Mouse (Mus musculus) megakaryocyte, embryonic 14.5 days (primary cell): Measurements from ENCODE around the gene Lhx2. TPM values are rescaled to one million over a fixed set of nuclear protein-coding genes. Genes with fewer than 3 reads are reported as not detected.

ENCODE experiments used
- H3K27me3 ChIP-seq: replicated peaks from 2 replicates; pipeline ENCODE3; 2012; ENCODE audit warnings: inconsistent platforms
- H3K36me3 ChIP-seq: replicated peaks from 2 replicates; pipeline ENCODE3; 2012; ENCODE audit warnings: low read length, inconsistent platforms, mixed read lengths
- H3K4me1 ChIP-seq: 2 replicates; pipeline ENCODE4 v1.6.1; 2012; ENCODE audit warnings: inconsistent platforms
- H3K4me3 ChIP-seq: replicated peaks from 2 replicates; pipeline ENCODE3; 2012; ENCODE audit warnings: moderate library complexity, mild to moderate bottlenecking, inconsistent platforms
- H3K9me3 ChIP-seq: 2 replicates; pipeline ENCODE4 v1.6.1; 2012; ENCODE audit warnings: inconsistent platforms
- FLI1 ChIP-seq: IDR thresholded peaks from 2 replicates; pipeline ENCODE4 v1.6.1; 2012; ENCODE audit warnings: low read length, inconsistent platforms, mixed read lengths
- GATA1 ChIP-seq: IDR thresholded peaks from 3 replicates; pipeline ENCODE4 v1.6.1; 2012; ENCODE audit warnings: mixed read lengths, low read length, inconsistent platforms, borderline replicate concordance
- polyA plus RNA-seq: library from polyadenylated mRNA; stranded (reverse); fragments of >175 nt; gene quantifications from 2 replicates; pipeline ENCODE4 v1.2.3, GENCODE M21; 2012; ENCODE audit warnings: low replicate concordance; ENCODE audit not compliant: insufficient read depth

Lhx2 gene
- polyA plus RNA-seq, 1 experiment = 0.03 TPM

DNA sequence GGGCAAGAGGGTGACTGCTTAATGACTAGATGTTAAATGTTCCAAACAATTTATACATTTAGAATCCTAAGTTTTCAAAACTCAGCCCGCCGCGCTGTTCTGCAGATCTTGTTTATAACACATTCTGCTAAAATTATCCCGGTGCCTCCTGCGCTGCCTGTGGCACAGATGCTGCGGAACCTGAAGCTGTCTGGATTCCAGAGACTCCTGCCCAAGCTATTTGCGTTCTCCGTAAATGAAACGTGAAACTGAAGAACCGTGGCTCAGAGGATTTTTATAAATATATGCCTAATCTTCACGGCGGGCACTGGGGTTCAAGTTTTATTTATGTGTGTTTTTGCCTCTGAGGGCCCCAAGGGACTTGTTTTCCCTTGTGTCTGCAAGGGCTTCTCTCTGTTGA lies 64.2 kb downstream of the Lhx2 start:
- H3K4me1 ChIP-seq = no peaks in the 10 kb centered on the region
- H3K36me3 ChIP-seq = no peaks in the 10 kb centered on the region
- peaks cover 58% of the 10 kb centered on the region for H3K27me3 ChIP-seq
- H3K9me3 ChIP-seq = no peaks in the 10 kb centered on the region
- no peak overlapping the region for H3K4me3 ChIP-seq
- no peak for TF ChIP-seq GATA1
- TF ChIP-seq FLI1 = no peak

DNA sequence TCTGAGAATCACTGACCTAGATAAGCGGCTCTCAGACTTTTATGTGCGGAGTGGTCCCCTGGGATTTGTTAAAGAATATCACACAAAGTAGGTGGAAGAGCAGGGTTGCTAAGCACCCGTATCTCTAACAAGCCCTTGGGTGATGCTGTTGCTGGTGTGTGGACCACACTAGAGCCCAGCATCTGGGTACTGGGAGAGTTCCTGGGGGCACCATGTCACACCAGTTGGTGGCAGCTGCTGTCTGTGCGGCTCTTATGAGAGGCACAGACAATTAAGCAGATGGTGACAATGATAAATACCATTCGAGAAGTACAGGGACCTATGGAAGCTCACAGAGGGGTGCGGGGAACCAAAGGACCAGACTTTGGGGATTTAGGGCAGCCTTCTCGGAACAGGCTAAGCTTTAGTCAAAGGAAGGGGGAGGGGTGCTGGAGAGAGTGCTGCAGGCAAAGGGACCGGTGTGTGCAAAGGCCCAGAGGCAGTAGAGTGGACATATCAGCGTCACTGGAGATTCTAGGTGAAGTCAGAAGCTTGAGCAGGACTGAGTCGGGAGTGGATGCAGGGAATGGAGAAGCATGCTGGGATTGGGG lies 65.0 kb downstream of the Lhx2 start:
- no peak for TF ChIP-seq FLI1
- no peak for TF ChIP-seq GATA1
- no peaks in the 10 kb centered on the region for H3K9me3 ChIP-seq
- H3K4me1 ChIP-seq = no peaks in the 10 kb centered on the region
- peaks cover 58% of the 10 kb centered on the region for H3K27me3 ChIP-seq
- H3K36me3 ChIP-seq = no peaks in the 10 kb centered on the region
- H3K4me3 ChIP-seq = no peak overlapping the region

DNA sequence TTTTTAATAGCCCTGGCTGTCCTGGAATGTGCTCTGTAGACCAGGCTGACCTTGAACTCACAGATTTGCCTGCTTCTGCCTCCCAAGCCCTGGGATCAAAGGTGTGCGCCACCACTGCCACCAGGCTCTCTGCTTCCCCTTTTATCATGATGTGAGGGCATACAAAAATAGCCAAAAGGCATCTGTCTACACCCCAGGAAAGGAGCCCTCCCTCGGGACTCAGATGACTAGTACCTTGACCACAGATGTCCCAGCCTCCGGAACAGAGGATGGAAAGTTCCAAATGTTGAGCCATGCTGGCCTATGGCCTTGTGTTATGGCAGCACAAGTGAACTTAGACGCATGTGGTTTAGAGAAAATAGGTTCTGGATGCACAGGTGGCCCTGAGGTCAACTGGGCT lies 66.3 kb downstream of the Lhx2 start:
- no peaks in the 10 kb centered on the region for H3K9me3 ChIP-seq
- no peak overlapping the region for H3K4me3 ChIP-seq
- no peaks in the 10 kb centered on the region for H3K36me3 ChIP-seq
- peaks cover 63% of the 10 kb centered on the region for H3K27me3 ChIP-seq
- no peaks in the 10 kb centered on the region; the same call in 1 of the 2 replicates for H3K4me1 ChIP-seq
- TF ChIP-seq GATA1 = no peak

DNA sequence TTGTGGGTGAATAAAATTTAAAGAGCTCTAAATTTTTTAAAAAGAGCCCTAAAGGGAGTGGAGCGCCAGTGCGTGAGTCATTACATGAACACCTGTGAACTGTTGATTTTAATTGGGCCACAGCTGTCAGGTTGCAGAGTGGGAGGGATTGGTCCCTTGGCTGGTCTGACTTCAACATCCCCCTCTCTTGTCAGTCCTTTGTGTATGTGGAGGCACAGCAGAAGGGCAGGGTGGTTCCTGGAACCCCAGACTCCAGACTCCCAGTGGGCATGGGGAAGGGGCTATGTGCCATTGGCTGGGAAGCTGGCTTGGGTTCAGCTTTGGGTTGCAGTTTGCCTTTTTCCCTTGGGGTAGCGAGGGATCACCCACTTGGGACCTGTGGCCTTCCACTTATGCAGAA lies 70.2 kb downstream of the Lhx2 start:
- Histone ChIP-seq H3K27me3 (peaks cover 79% of the 10 kb centered on the region), H3K36me3 (no peaks in the 10 kb centered on the region), H3K4me3 (no peak overlapping the region), H3K9me3 (no peaks in the 10 kb centered on the region), H3K4me1 (no peaks in the 10 kb centered on the region; the same call in 1 of the 2 replicates)
- no peak for TF ChIP-seq GATA1
- no peak for TF ChIP-seq FLI1

DNA sequence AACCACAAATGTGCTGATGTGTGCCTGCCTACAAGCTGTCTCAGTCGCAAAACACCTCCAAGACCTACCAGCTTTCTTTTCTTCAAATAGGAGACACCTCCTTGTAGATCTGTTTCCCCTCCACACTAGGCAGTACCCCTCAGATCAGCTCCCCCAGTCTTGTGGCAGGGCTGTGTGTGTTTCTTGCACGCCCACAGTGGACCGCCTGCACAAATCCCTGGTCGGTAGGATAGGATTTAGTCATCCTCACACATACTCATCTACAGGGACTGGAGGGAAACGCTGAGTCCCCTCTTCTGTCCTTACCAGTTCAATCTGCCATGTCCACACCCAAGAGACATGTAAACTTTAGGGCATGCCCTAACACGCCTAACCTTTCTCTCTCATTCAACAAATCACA lies 71.1 kb downstream of the Lhx2 start:
- Histone ChIP-seq H3K4me3 (no peak overlapping the region), H3K27me3 (peaks cover 78% of the 10 kb centered on the region), H3K4me1 (no peaks in the 10 kb centered on the region; the same call in 1 of the 2 replicates), H3K9me3 (no peaks in the 10 kb centered on the region), H3K36me3 (no peaks in the 10 kb centered on the region)
- TF ChIP-seq GATA1 = no peak
- no peak for TF ChIP-seq FLI1

DNA sequence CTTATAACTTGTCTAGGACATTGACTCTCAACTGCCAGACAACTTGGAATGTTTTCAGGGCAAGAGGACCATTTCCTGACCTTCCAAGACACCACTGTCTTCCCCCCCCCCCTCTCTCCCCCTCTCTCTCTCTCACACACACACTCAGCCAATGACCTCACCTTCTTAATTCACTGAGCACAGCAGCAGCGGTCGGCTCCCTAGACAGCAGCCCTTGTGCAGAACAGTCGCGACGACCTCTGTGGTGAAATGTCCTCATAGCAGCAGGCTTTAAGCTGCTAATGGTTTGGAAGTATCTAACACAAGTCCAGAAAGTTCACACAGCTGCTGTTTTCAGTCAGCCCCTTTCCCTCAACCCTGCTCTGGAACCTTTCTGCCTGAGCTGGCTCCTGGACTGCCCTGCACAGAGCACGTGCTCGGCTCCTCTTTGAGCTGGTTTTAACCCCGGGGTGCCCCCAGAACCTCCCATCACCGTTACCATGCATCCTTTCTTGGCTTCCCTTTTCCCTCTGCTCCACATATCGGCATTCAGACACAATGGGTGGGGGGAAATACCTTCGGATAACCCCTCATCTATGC lies 73.6 kb downstream of the Lhx2 start:
- no peak overlapping the region for H3K4me3 ChIP-seq
- TF ChIP-seq GATA1 (no peak), FLI1 (no peak)

DNA sequence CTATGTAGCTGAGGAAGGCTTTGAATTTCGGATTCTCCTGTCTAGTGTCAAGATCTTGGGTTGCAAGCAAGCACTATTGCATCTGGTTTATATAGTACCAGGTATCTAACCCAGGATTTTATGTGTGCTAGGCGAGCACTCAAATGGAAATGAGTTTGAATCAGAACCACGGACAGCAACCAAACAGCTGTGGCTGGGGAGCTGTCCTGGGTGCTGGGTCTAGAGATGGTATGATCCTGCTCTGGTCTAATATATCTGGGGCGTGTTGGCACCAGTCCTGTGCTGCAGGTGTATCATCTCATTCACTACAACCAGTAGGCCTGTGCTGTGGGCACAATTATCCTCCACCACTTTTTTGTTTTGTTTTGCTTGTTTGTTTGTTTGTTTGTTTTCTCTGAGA lies 78.9 kb downstream of the Lhx2 start:
- no peak for TF ChIP-seq FLI1
- no peak for TF ChIP-seq GATA1
- no peak overlapping the region for H3K4me3 ChIP-seq
- H3K36me3 ChIP-seq = no peaks in the 10 kb centered on the region

More for the DNA sequence above, 73.6 kb downstream of the Lhx2 start:
- Histone ChIP-seq H3K36me3 (no peaks in the 10 kb centered on the region), H3K27me3 (peaks cover 60% of the 10 kb centered on the region), H3K9me3 (no peaks in the 10 kb centered on the region), H3K4me1 (no peaks in the 10 kb centered on the region; the same call in 1 of the 2 replicates)

More for the DNA sequence above, 78.9 kb downstream of the Lhx2 start:
- H3K27me3 ChIP-seq = peaks cover 45% of the 10 kb centered on the region
- H3K9me3 ChIP-seq = no peaks in the 10 kb centered on the region
- H3K4me1 ChIP-seq = no peaks in the 10 kb centered on the region

Other genes starting within 250 kb of the Lhx2 start
- 25.6 and 36.1 TPM in 2 replicates for gene Dennd1a, start 51.9 kb upstream of the Lhx2 start, polyA plus RNA-seq
- 4.4 and 7.3 TPM in 2 replicates for gene Nek6, start 172.4 kb downstream of the Lhx2 start, polyA plus RNA-seq